Mouse (Mus musculus) E14TG2a.4 (cell line): Measurements from ENCODE around the gene Cracr2b.

Source experiments
- CTCF ChIP-seq: conservative IDR thresholded peaks from 2 replicates; pipeline ENCODE4 v1.5.1; 2014; ENCODE audit warnings: low read length
- NANOG ChIP-seq: IDR thresholded peaks from 2 replicates; pipeline ENCODE4 v1.6.1; 2014; ENCODE audit warnings: borderline replicate concordance, low read length, mixed read lengths
- POU5F1 ChIP-seq: IDR thresholded peaks from 2 replicates; pipeline ENCODE4 v1.6.1; 2014; ENCODE audit warnings: low read length, borderline replicate concordance

DNA sequence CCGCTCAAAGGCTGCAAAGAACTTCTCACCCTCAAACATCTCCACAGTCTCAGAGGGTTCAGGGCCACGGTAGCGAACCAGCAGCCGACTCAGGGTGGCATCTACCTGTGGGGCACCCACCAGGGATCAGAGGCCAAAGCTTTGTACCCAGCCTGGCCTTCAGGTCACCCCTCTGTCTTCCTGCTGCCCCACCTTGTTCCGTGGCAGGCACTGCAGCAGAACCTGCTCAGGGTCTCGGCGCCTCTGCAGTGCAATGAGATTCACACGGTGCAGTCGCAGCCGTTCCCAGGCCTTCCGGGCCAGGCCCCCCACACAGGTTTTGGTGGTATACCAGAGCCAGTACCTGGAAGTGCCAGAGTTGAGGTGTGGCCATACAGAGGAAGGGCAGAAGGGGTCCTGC lies 21.1 kb upstream of the Cracr2b start:
- TF ChIP-seq CTCF (no peak), POU5F1 (no peak), NANOG (no peak)
